Mouse (Mus musculus) heart, postnatal 0 days (tissue): ENCODE measurements around the gene Cct4. TPM values are rescaled to one million over a fixed set of nuclear protein-coding genes. Genes with fewer than 3 reads are reported as not detected.
A peak's percentile ranks its signal among the peaks of the same experiment; 100 is the strongest.

Experiments used
- ATAC-seq: fragments of 200-750 bp; cut with Nextera tagmentation; 2 replicates; pipeline ENCODE4 v1.8.0; 2017; ENCODE audit warnings: low read depth, moderate number of reproducible peaks, moderate library complexity; ENCODE audit not compliant: insufficient read depth
- DNase-seq: peaks from one replicate; pipeline ENCODE4 v3.0.0-alpha.2; 2016; ENCODE audit warnings: low spot score
- H3K27ac ChIP-seq: fragments of 300-500 bp; sonication (generic); 2 replicates; pipeline ENCODE4 v1.5.1; 2014; ENCODE audit warnings: low read depth, mild to moderate bottlenecking
- H3K27me3 ChIP-seq: fragments of 300-500 bp; sonication (generic); 2 replicates; pipeline ENCODE4 v1.6.1; 2014; ENCODE audit warnings: low read length, mixed read lengths; ENCODE audit not compliant: control insufficient read depth, insufficient read depth
- H3K36me3 ChIP-seq: fragments of 300-500 bp; sonication (generic); replicated peaks from 2 replicates; pipeline ENCODE4 v1.6.1; 2014; ENCODE audit warnings: low read length, mixed read lengths; ENCODE audit not compliant: control insufficient read depth, insufficient read depth
- H3K4me1 ChIP-seq: fragments of 300-500 bp; sonication (generic); 2 replicates; pipeline ENCODE4 v1.6.1; 2014; ENCODE audit warnings: antibody characterized with exemption; ENCODE audit not compliant: control insufficient read depth, insufficient read depth
- H3K4me2 ChIP-seq: fragments of 300-500 bp; sonication (generic); 2 replicates; pipeline ENCODE4 v1.6.1; 2014; ENCODE audit warnings: low read depth, mild to moderate bottlenecking, low read length, moderate library complexity
- H3K4me3 ChIP-seq: fragments of 300-500 bp; sonication (generic); 2 replicates; pipeline ENCODE4 v1.5.1; 2014; ENCODE audit warnings: low read depth, low read length
- H3K9ac ChIP-seq: fragments of 300-500 bp; sonication (generic); replicated peaks from 2 replicates; pipeline ENCODE4 v1.6.1; 2014; ENCODE audit warnings: low read depth, low read length, mixed read lengths
- H3K9me3 ChIP-seq: fragments of 300-500 bp; sonication (generic); replicated peaks from 2 replicates; pipeline ENCODE4 v1.6.1; 2016; ENCODE audit warnings: low read length; ENCODE audit not compliant: control insufficient read depth
- CTCF ChIP-seq: IDR thresholded peaks from 2 replicates; pipeline ENCODE4 v1.5.1; 2016; ENCODE audit warnings: antibody characterized with exemption, control low read depth, low read depth
- EP300 ChIP-seq: IDR thresholded peaks from 2 replicates; pipeline ENCODE4 v1.6.1; 2016; ENCODE audit warnings: antibody characterized with exemption, low read depth
- WGBS: fragments of 180-500 bp; shearing (Covaris S2); extraction: QIAGEN DNeasy Blood & Tissue Kit; methylation state at CpG from one replicate; pipeline ENCODE4 v1.1.7; 2014; 5-methylcytosine and 5-hydroxymethylcytosine counted together
- polyA plus RNA-seq: library from polyadenylated mRNA; unstranded; fragments of >200 nt; fragmentation: Nextera tagmentation; extraction: Ambion mirVana; gene quantifications from 2 replicates; pipeline ENCODE4 v1.2.1, GENCODE M21; 2015
- total RNA-seq: library from RNA; depleted of rRNA; stranded (reverse); fragments of >200 nt; gene quantifications from 2 replicates; pipeline ENCODE4 v1.2.3, GENCODE M21; 2014; ENCODE audit warnings: low replicate concordance

The Cct4 gene
- total and polyA plus RNA-seq, 2 experiments from 2014 or later, result 135 to 160 TPM

DNA sequence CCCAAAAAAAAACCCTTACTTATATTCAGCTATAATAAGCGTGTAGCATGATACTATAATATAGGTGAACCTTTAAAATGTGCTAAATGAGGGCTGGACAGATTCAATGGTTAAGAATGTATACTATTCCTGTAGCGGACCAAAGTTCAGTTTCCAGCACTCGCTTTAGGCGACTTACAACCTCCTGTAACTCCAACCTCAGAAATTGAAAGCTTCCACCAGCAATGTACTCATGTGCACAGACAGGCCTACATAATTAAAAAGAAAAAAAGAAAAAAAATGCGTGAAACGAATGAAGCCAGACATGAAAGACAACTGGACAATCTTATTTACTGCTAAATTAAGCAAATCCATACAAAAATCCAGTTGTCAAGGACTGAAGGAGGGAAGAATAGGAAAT lies 7.5 kb upstream of the Cct4 start:
- ATAC-seq (no peak), DNase-seq (no peak)
- Histone ChIP-seq H3K27ac (peak overlapping the region; percentile 95; the same call in 1 of the 2 replicates), H3K4me1 (peaks cover 4% of the 10 kb centered on the region), H3K4me3 (peak overlapping the region; percentile 76; the same call in 1 of the 2 replicates), H3K4me2 (peak overlapping the region; percentile 79; the same call in 1 of the 2 replicates), H3K9ac (no peak overlapping the region), H3K27me3 (no peaks in the 10 kb centered on the region), H3K36me3 (peaks cover 8% of the 10 kb centered on the region; the same call in 1 of the 2 replicates), H3K9me3 (no peaks in the 10 kb centered on the region)
- TF ChIP-seq CTCF, result no peak
- no peak for TF ChIP-seq EP300
- WGBS, result 75% methylated on average over 6 of the region's 6 CpGs

- no peak for ATAC-seq
- WGBS, result 76% methylated on average over 3 of the region's 3 CpGs
Observed at GRCm38 (mm10) chr11:22985510-22985909, 4.8 kb upstream of the Cct4 start.

GRCm38 (mm10) chr11:22987357-22987756 lies 3.0 kb upstream of the Cct4 start:
- no peak for TF ChIP-seq EP300
- peak; percentile 77 for TF ChIP-seq CTCF
- H3K36me3 ChIP-seq, result no peaks in the 10 kb centered on the region
- no peaks in the 10 kb centered on the region for H3K9me3 ChIP-seq
- no peak overlapping the region for H3K4me3 ChIP-seq
- 46% methylated on average over 2 of the region's 2 CpGs for whole genome bisulfite sequencing
- no peak overlapping the region for H3K27ac ChIP-seq
- DNase-seq (peak; percentile 55), ATAC-seq (no peak)
- H3K4me1 ChIP-seq, result peaks cover 12% of the 10 kb centered on the region
- H3K9ac ChIP-seq, result no peak overlapping the region
- no peak overlapping the region for H3K4me2 ChIP-seq
- H3K27me3 ChIP-seq, result no peaks in the 10 kb centered on the region

More at GRCm38 (mm10) chr11:22985510-22985909, 4.8 kb upstream of the Cct4 start:
- Histone ChIP-seq H3K27me3 (no peaks in the 10 kb centered on the region), H3K36me3 (no peaks in the 10 kb centered on the region), H3K9me3 (no peaks in the 10 kb centered on the region), H3K27ac (no peak overlapping the region), H3K9ac (no peak overlapping the region), H3K4me2 (no peak overlapping the region), H3K4me1 (peaks cover 4% of the 10 kb centered on the region), H3K4me3 (no peak overlapping the region)
- DNase-seq, result no peak
- TF ChIP-seq CTCF (no peak), EP300 (no peak)

GRCm38 (mm10) chr11:22989786-22990185 lies 533 bp upstream of the Cct4 start:
- Histone ChIP-seq H3K36me3 (peaks cover 15% of the 10 kb centered on the region), H3K9ac (peak overlapping the region; percentile 93), H3K4me3 (peak overlapping the region; percentile 83), H3K27ac (peak overlapping the region; percentile 92), H3K4me2 (peak overlapping the region; percentile 81), H3K27me3 (no peaks in the 10 kb centered on the region), H3K4me1 (peaks cover 13% of the 10 kb centered on the region), H3K9me3 (no peaks in the 10 kb centered on the region)
- TF ChIP-seq CTCF (no peak), EP300 (no peak)
- DNase-seq (no peak), ATAC-seq (no peak)
- WGBS, result 27% methylated on average over 1 of the region's 1 CpGs

- no peaks in the 10 kb centered on the region for H3K9me3 ChIP-seq
- peak overlapping the region; percentile 93 for H3K9ac ChIP-seq
- H3K36me3 ChIP-seq, result peaks cover 28% of the 10 kb centered on the region
- H3K4me1 ChIP-seq, result peaks cover 13% of the 10 kb centered on the region
- no peaks in the 10 kb centered on the region for H3K27me3 ChIP-seq
- ATAC-seq (no peak), DNase-seq (no peak)
- peak overlapping the region; percentile 83 for H3K4me3 ChIP-seq
- H3K4me2 ChIP-seq, result peak overlapping the region; percentile 81
- 6% methylated on average over 14 of the region's 14 CpGs for WGBS
- H3K27ac ChIP-seq, result peak overlapping the region; percentile 92
- TF ChIP-seq EP300 (no peak), CTCF (no peak)
Observed at GRCm38 (mm10) chr11:22991218-22991835, 1.0 kb downstream of the Cct4 start.

- TF ChIP-seq EP300, result no peak
- TF ChIP-seq CTCF, result no peak
- Histone ChIP-seq H3K4me2 (no peak overlapping the region), H3K27ac (no peak overlapping the region), H3K9me3 (no peaks in the 10 kb centered on the region), H3K4me1 (peaks cover 13% of the 10 kb centered on the region), H3K9ac (no peak overlapping the region), H3K4me3 (no peak overlapping the region), H3K27me3 (no peaks in the 10 kb centered on the region), H3K36me3 (peaks cover 55% of the 10 kb centered on the region)
- 72% methylated on average over 2 of the region's 2 CpGs for WGBS
- ATAC-seq (no peak), DNase-seq (no peak)
Observed at GRCm38 (mm10) chr11:22994271-22994670, 4.0 kb downstream of the Cct4 start.
